Mouse (Mus musculus) ES-E14 (cell line): ENCODE measurements at regions not wholly inside any gene's neighbourhood (a gene's known extent, or its start where the extent isn't known, plus 50 kb on each side); places are given as distances from the start of the nearest gene placed in this dataset.

Experiments used
- CHD2 ChIP-seq: IDR thresholded peaks from 2 replicates; pipeline ENCODE4 v1.6.1; 2014; ENCODE audit warnings: mild to moderate bottlenecking, low read depth, low read length, inconsistent platforms
- HCFC1 ChIP-seq: IDR thresholded peaks from 2 replicates; pipeline ENCODE4 v1.6.1; 2012; ENCODE audit warnings: low read length, inconsistent platforms, borderline replicate concordance; ENCODE audit not compliant: insufficient read depth
- MAFK ChIP-seq: IDR thresholded peaks from 2 replicates; pipeline ENCODE4 v1.6.1; 2014; ENCODE audit warnings: mild to moderate bottlenecking, low read depth, low read length, inconsistent platforms; ENCODE audit not compliant: insufficient read depth
- ZC3H11A ChIP-seq: IDR thresholded peaks from 2 replicates; pipeline ENCODE4 v1.6.1; 2012; ENCODE audit warnings: low read depth, mild to moderate bottlenecking, inconsistent platforms, low read length, borderline replicate concordance
- ZNF384 ChIP-seq: IDR thresholded peaks from 2 replicates; pipeline ENCODE4 v1.6.1; 2012; ENCODE audit warnings: low read depth, low read length, inconsistent platforms

DNA sequence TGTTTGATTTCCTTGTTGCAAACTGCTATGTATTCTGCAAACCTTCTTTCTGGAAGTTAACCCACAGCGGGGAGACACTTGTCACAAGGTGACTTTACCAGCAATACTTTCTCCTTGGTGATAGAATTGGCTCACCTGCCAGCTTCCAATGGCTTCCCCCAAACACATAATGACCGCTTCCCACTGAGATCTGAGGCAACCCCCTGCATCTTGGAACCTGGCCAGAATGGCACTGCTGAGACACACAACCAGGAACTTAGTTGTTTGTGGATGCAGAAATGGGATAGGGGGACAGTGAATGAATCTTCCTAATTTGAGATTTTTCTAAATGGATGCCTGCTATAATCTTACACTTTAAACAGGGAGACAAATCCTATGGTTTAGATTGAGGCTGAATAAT is 224.3 kb upstream of the Dph6 start:
- TF ChIP-seq CHD2 (no peak), ZC3H11A (no peak), ZNF384 (no peak), MAFK (no peak), HCFC1 (no peak)
